Mouse (Mus musculus): ENCODE measurements around the gene Olfr91. TPM values are rescaled to one million over a fixed set of nuclear protein-coding genes. Genes with fewer than 3 reads are reported as not detected.

Gene Olfr91
- polyA plus RNA-seq, 1 experiment: not detected

- TF ChIP-seq MAX (IDR thresholded peaks at IDR 0.05; ENCODE audit: low read depth) (no peak), MYOD1 (IDR thresholded peaks at IDR 0.05; ENCODE audit: control insufficient read depth in 1 of 3, insufficient read length in 2 of 3, low read depth in 2 of 3) (no peak), MYOG (IDR thresholded peaks at IDR 0.05; ENCODE audit: control insufficient read depth in 1 of 3, insufficient read depth in 1 of 3, insufficient read length in 2 of 3, low read depth in 2 of 3) (no peak), TCF3 (IDR thresholded peaks at IDR 0.05; ENCODE audit: insufficient read length, low read depth) (no peak), SRF (IDR thresholded peaks at IDR 0.05; ENCODE audit: control insufficient read depth, insufficient read length, low read depth) (no peak), CEBPB (IDR thresholded peaks at IDR 0.05; ENCODE audit: insufficient read depth, poor library complexity, severe bottlenecking) (no peak), USF1 (IDR thresholded peaks at IDR 0.05; ENCODE audit: low read depth) (no peak), REST (IDR thresholded peaks at IDR 0.05; ENCODE audit: insufficient read depth, insufficient read length) (no peak), TCF12 (IDR thresholded peaks at IDR 0.05; ENCODE audit: insufficient read depth, poor library complexity, severe bottlenecking) (no peak), POLR2A (IDR thresholded peaks at IDR 0.05; ENCODE audit: insufficient read length, low read depth) (no peak), E2F4 (IDR thresholded peaks at IDR 0.05; ENCODE audit: insufficient read depth) (no peak), POLR2AphosphoS2 (IDR thresholded peaks at IDR 0.05; ENCODE audit: insufficient read length, low read depth) (no peak)
- H3K27me3 ChIP-seq (ENCODE audit: control insufficient read depth, insufficient read depth, insufficient read length): no peaks in the 10 kb centered on the region
- no peak within 1 kb of the TSS for H3K4me3 ChIP-seq
- H3K79me2 ChIP-seq (ENCODE audit: control insufficient read depth, insufficient read depth): no peaks in the 10 kb centered on the region
- H3K36me3 ChIP-seq (ENCODE audit: control insufficient read depth, insufficient read depth): no peaks in the 10 kb centered on the region
- no peak within 1 kb of the TSS for H3K4me2 ChIP-seq (ENCODE audit: low read depth)
- H3ac ChIP-seq (ENCODE audit: control insufficient read depth, insufficient read length): no peak within 1 kb of the TSS
Measured at GRCm38 (mm10) chr17:37088399-37088798, 9.7 kb downstream of the Olfr91 start, which contains the start of gene Olfr90. Gene Olfr90, minus strand, starts transcription at chr17:37088499.

GRCm38 (mm10) chr17:37085545-37085944 lies 12.5 kb downstream of the Olfr91 start:
- TF ChIP-seq MAX (IDR thresholded peaks at IDR 0.05; ENCODE audit: low read depth) (no peak), REST (IDR thresholded peaks at IDR 0.05; ENCODE audit: insufficient read depth, insufficient read length) (no peak)
- Histone ChIP-seq H3K4me3 (no peak overlapping the region), H3K36me3 (ENCODE audit: control insufficient read depth, insufficient read depth) (no peaks in the 10 kb centered on the region), H3K27me3 (ENCODE audit: control insufficient read depth, insufficient read depth, insufficient read length) (no peaks in the 10 kb centered on the region), H3K4me2 (ENCODE audit: low read depth) (no peak overlapping the region), H3ac (ENCODE audit: control insufficient read depth, insufficient read length) (no peak overlapping the region), H3K79me2 (ENCODE audit: control insufficient read depth, insufficient read depth) (no peaks in the 10 kb centered on the region)

DNA sequence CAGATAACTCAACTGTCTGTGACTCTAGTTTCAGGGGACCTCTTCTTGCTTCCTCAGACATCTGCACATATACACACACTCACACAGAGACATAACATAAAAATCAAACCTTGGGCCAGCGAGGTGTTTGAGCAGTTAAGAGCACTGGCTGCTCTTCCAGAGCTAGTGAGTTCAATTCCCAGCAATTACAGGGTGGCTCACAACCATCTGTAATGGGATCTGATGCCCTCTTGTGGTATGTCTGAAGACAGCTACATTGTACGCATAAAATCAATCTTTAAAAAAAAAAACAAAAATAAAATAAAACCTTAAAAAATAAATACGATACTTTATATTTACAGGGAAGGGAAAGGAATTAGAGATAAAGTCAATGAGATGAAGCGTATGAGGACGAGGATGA lies 13.4 kb downstream of the Olfr91 start:
- no peak overlapping the region for H3K4me2 ChIP-seq (ENCODE audit: low read depth)
- no peak for TF ChIP-seq MAX (IDR thresholded peaks at IDR 0.05; ENCODE audit: low read depth)
- TF ChIP-seq MYOD1 (IDR thresholded peaks at IDR 0.05; ENCODE audit: control insufficient read depth in 1 of 3, insufficient read length in 2 of 3, low read depth in 2 of 3): no peak
- no peak for TF ChIP-seq POLR2AphosphoS2 (IDR thresholded peaks at IDR 0.05; ENCODE audit: insufficient read length, low read depth)
- no peak for TF ChIP-seq REST (IDR thresholded peaks at IDR 0.05; ENCODE audit: insufficient read depth, insufficient read length)
- TF ChIP-seq MYOG (IDR thresholded peaks at IDR 0.05; ENCODE audit: control insufficient read depth in 1 of 3, insufficient read depth in 1 of 3, insufficient read length in 2 of 3, low read depth in 2 of 3): no peak
- no peak for TF ChIP-seq TCF12 (IDR thresholded peaks at IDR 0.05; ENCODE audit: insufficient read depth, poor library complexity, severe bottlenecking)
- no peak for TF ChIP-seq USF1 (IDR thresholded peaks at IDR 0.05; ENCODE audit: low read depth)
- TF ChIP-seq POLR2A (IDR thresholded peaks at IDR 0.05; ENCODE audit: insufficient read length, low read depth): no peak
- TF ChIP-seq CEBPB (IDR thresholded peaks at IDR 0.05; ENCODE audit: insufficient read depth, poor library complexity, severe bottlenecking): no peak
- no peak for TF ChIP-seq E2F4 (IDR thresholded peaks at IDR 0.05; ENCODE audit: insufficient read depth)
- TF ChIP-seq TCF3 (IDR thresholded peaks at IDR 0.05; ENCODE audit: insufficient read length, low read depth): no peak
- no peak for TF ChIP-seq SRF (IDR thresholded peaks at IDR 0.05; ENCODE audit: control insufficient read depth, insufficient read length, low read depth)
- H3K27me3 ChIP-seq (ENCODE audit: control insufficient read depth, insufficient read depth, insufficient read length): no peaks in the 10 kb centered on the region
- H3K79me2 ChIP-seq (ENCODE audit: control insufficient read depth, insufficient read depth): no peaks in the 10 kb centered on the region
- H3K36me3 ChIP-seq (ENCODE audit: control insufficient read depth, insufficient read depth): no peaks in the 10 kb centered on the region
- no peak overlapping the region for H3K4me3 ChIP-seq
- no peak overlapping the region for H3ac ChIP-seq (ENCODE audit: control insufficient read depth, insufficient read length)

GRCm38 (mm10) chr17:37083327-37083726 lies 14.8 kb downstream of the Olfr91 start:
- Histone ChIP-seq H3K36me3 (ENCODE audit: control insufficient read depth, insufficient read depth) (no peaks in the 10 kb centered on the region), H3ac (ENCODE audit: control insufficient read depth, insufficient read length) (no peak overlapping the region), H3K4me2 (ENCODE audit: low read depth) (no peak overlapping the region), H3K79me2 (ENCODE audit: control insufficient read depth, insufficient read depth) (no peaks in the 10 kb centered on the region), H3K27me3 (ENCODE audit: control insufficient read depth, insufficient read depth, insufficient read length) (no peaks in the 10 kb centered on the region), H3K4me3 (no peak overlapping the region)
- TF ChIP-seq USF1 (IDR thresholded peaks at IDR 0.05; ENCODE audit: low read depth) (no peak), SRF (IDR thresholded peaks at IDR 0.05; ENCODE audit: control insufficient read depth, insufficient read length, low read depth) (no peak), POLR2A (IDR thresholded peaks at IDR 0.05; ENCODE audit: insufficient read length, low read depth) (no peak), POLR2AphosphoS2 (IDR thresholded peaks at IDR 0.05; ENCODE audit: insufficient read length, low read depth) (no peak), TCF3 (IDR thresholded peaks at IDR 0.05; ENCODE audit: insufficient read length, low read depth) (no peak), CEBPB (IDR thresholded peaks at IDR 0.05; ENCODE audit: insufficient read depth, poor library complexity, severe bottlenecking) (no peak), E2F4 (IDR thresholded peaks at IDR 0.05; ENCODE audit: insufficient read depth) (no peak), MYOD1 (IDR thresholded peaks at IDR 0.05; ENCODE audit: control insufficient read depth in 1 of 3, insufficient read length in 2 of 3, low read depth in 2 of 3) (no peak), MAX (IDR thresholded peaks at IDR 0.05; ENCODE audit: low read depth) (no peak), MYOG (IDR thresholded peaks at IDR 0.05; ENCODE audit: control insufficient read depth in 1 of 3, insufficient read depth in 1 of 3, insufficient read length in 2 of 3, low read depth in 2 of 3) (no peak), REST (IDR thresholded peaks at IDR 0.05; ENCODE audit: insufficient read depth, insufficient read length) (no peak), TCF12 (IDR thresholded peaks at IDR 0.05; ENCODE audit: insufficient read depth, poor library complexity, severe bottlenecking) (no peak)

DNA sequence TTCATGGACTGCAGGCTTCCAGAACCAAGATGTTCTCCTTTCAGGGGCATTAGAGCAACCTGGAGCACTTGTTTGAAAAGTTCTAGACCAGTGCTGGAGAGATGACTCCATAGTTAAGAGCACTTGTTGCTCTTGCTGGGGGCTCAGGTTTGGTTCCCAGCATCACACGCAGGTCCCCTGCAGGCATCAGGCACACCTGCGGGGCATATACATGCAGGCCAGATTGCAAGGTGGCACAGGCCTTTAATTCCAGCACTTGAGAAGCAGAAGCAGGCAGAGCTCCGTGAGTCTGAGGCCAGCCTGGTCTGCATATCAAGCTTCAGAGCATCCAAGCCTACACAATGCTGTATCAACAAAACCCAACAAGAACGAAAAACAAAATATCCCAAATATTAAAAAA lies 16.4 kb downstream of the Olfr91 start:
- no peak overlapping the region for H3K4me2 ChIP-seq (ENCODE audit: low read depth)
- TF ChIP-seq MAX (IDR thresholded peaks at IDR 0.05; ENCODE audit: low read depth) (no peak), POLR2AphosphoS2 (IDR thresholded peaks at IDR 0.05; ENCODE audit: insufficient read length, low read depth) (peak; percentile 33), POLR2A (IDR thresholded peaks at IDR 0.05; ENCODE audit: insufficient read length, low read depth) (no peak)

More for the DNA sequence above, 16.4 kb downstream of the Olfr91 start:
- Histone ChIP-seq H3ac (ENCODE audit: control insufficient read depth, insufficient read length) (no peak overlapping the region), H3K4me3 (no peak overlapping the region), H3K36me3 (ENCODE audit: control insufficient read depth, insufficient read depth) (no peaks in the 10 kb centered on the region), H3K27me3 (ENCODE audit: control insufficient read depth, insufficient read depth, insufficient read length) (no peaks in the 10 kb centered on the region), H3K79me2 (ENCODE audit: control insufficient read depth, insufficient read depth) (no peaks in the 10 kb centered on the region)

Measured in myocyte (in vitro differentiated cells).